Mouse (Mus musculus): ENCODE data around the gene Fgfr2. TPM values are rescaled to one million over a fixed set of nuclear protein-coding genes. Genes with fewer than 3 reads are reported as not detected.

Fgfr2 gene
- polyA plus RNA-seq, 1 experiment from 2014 or later = 39.4 TPM

DNA sequence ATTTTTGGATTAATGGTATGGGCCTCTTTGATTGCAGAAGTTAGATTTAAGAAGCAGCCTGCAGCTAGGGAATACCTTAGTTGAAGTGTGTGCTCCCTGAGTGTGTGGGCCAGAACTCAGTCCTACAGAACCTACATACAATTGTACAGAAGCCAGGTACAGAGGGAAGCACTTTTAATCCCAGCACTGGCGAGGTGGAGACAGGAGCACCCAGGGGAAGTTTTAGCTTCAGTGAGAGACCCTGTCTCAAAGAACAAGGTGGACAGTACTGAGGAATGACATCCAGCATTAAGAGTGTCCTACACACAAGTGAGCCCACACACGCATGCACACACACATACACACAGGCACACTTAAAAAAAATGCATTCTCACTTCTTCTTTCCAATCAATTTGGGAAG is 2545.1 kb downstream of the Fgfr2 start:
- H3K4me3 ChIP-seq (replicated peaks) = no peak overlapping the region
- no peak overlapping the region for H3K27ac ChIP-seq
- no peaks in the 10 kb centered on the region for H3K9me3 ChIP-seq
- no peak overlapping the region for H3K4me2 ChIP-seq (replicated peaks)
- no peaks in the 10 kb centered on the region; the same call in 1 of the 2 replicates for H3K27me3 ChIP-seq
- peaks cover 6% of the 10 kb centered on the region for H3K4me1 ChIP-seq (replicated peaks)
- H3K36me3 ChIP-seq = no peaks in the 10 kb centered on the region
- H3K9ac ChIP-seq (replicated peaks) = no peak overlapping the region
- 92% methylated on average over 2 of the region's 2 CpGs for WGBS
- ATAC-seq = no peak

DNA sequence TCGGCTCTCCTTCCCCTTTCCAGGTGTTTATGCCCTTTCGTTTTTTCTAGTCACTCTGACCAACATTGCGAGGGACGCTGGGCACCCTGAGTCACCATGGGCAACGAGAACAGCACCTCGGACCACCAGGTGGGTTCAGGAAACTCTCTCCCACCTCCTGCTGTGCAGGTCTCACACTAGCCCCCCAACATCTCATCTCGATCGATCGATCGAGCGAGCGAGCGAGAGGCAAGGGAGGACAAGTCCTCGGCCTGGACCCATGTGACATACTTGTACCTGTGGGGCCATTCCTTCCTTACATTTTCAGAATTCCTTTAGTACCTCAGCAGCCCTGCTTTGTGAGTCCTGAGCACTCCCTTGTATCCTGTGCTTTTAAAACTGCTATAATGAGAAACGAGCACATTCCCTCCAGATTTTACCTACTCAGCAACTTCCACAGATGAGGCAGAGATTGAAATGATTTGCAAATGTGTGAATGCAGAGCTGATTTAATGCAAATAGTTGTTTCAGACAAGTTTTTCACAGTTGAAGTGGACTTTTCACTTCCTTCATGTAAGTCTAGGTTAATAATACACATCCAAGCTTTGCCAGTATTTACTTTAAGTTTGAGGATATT is 2545.7 kb downstream of the Fgfr2 start, which contains the start of gene Tacc2:
Gene Tacc2 (plus strand): TSS at position 51 of the 616 bp plus-strand sequence.
- Histone ChIP-seq H3K36me3 (no peaks in the 10 kb centered on the region), H3K27me3 (no peaks in the 10 kb centered on the region; the same call in 1 of the 2 replicates), H3K27ac (no peak within 1 kb of the TSS), H3K9ac (replicated peaks) (no peak within 1 kb of the TSS), H3K4me3 (replicated peaks) (no peak within 1 kb of the TSS), H3K4me2 (replicated peaks) (no peak within 1 kb of the TSS), H3K9me3 (no peaks in the 10 kb centered on the region), H3K4me1 (replicated peaks) (peaks cover 6% of the 10 kb centered on the region)
- ATAC-seq = no peak
- WGBS = 56% methylated on average over 15 of the region's 15 CpGs

DNA sequence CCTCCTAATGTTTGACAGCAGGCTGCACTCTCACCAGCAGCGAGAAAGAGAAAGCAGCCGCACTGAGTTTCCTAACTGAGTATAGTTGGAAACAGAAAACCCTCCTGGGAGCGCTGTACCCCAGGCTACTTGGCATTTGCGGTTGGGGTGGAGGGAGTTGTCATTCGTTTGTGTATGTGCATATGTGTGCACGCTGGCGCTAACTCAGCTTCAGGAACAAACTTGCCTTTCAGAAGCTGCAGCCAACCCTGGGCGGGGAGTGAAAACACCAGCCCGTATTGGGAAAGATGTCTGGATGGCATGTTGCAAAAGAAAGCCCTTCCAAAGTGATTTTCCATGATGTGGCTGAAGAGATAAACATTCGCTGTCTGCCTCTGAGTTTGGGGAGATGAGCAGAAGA is 2546.2 kb downstream of the Fgfr2 start:
- no peaks in the 10 kb centered on the region for H3K9me3 ChIP-seq
- ATAC-seq = no peak
- peaks cover 6% of the 10 kb centered on the region for H3K4me1 ChIP-seq (replicated peaks)
- no peaks in the 10 kb centered on the region; the same call in 1 of the 2 replicates for H3K27me3 ChIP-seq
- H3K4me3 ChIP-seq (replicated peaks) = no peak overlapping the region
- no peak overlapping the region for H3K4me2 ChIP-seq (replicated peaks)
- no peak overlapping the region for H3K27ac ChIP-seq
- no peaks in the 10 kb centered on the region for H3K36me3 ChIP-seq
- no peak overlapping the region for H3K9ac ChIP-seq (replicated peaks)
- WGBS = 51% methylated on average over 10 of the region's 10 CpGs

DNA sequence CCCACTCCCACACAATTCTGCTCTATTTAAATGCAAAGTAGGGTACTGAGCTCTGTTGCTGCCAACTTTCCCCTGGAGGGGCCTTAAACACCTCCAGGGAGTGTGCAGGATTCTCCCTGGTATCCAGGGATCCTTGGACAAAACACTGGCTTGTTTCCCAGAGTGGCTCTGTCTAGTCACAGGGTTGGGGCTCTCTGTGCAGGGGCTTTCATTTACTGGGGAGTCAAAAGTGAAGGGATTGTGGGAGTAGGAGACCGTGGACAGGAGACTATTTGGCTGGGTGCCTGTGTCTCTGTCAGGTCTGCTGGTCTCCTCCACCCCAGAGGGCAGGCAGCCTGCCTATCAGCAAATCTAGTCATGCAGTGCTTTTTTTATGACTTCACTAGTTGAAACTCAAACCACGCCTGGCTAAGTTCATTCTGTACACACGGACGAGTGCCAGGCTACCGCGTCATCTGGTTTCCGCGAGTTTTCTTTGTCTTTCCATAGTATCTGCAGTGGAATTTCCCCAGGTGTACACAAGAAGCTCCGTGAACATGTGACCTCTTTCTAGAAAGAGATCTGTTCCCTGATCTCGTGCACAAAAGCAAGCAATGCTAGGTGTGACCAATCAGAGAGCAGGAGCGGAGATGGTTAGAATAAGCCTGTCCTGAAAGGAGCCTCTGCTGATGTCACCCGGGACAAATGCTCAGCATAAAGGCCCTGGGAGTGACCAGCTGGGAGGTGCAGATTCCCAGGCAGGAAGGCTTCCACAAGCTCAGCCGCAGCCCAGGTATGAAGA is 2548.7 kb downstream of the Fgfr2 start:
- Histone ChIP-seq H3K4me2 (replicated peaks) (no peak overlapping the region), H3K9me3 (no peaks in the 10 kb centered on the region), H3K27me3 (no peaks in the 10 kb centered on the region; the same call in 1 of the 2 replicates), H3K36me3 (no peaks in the 10 kb centered on the region), H3K4me1 (replicated peaks) (peaks cover 6% of the 10 kb centered on the region), H3K9ac (replicated peaks) (no peak overlapping the region), H3K27ac (0 out of 2 replicates have a peak overlapping the region, but pooled peaks have one; percentile 30), H3K4me3 (replicated peaks) (no peak overlapping the region)
- 54% methylated on average over 13 of the region's 13 CpGs for WGBS
- ATAC-seq = peak; percentile 79

DNA sequence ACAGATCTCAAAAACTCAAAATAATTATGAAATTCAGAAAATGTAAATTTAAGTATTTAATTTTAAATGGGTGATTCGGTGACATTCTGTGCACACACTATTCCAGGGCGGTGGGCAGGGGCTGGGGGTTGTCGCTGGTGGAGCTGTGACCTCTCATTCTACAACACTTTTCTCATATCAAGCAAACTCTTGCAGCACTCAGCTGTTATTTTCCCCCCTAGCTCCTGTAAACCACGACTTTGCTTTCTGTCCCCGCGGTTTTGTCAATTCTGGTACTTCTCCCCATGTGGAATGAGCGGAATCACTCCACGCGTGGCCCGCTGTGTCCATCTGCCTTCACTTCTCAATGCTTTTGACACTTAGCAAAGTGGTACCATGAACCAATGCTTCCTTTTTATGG is 2549.4 kb downstream of the Fgfr2 start:
- H3K4me2 ChIP-seq (replicated peaks) = no peak overlapping the region
- no peak overlapping the region for H3K27ac ChIP-seq
- H3K4me1 ChIP-seq (replicated peaks) = peaks cover 6% of the 10 kb centered on the region
- 94% methylated on average over 10 of the region's 10 CpGs for WGBS
- no peaks in the 10 kb centered on the region; the same call in 1 of the 2 replicates for H3K27me3 ChIP-seq
- no peaks in the 10 kb centered on the region for H3K9me3 ChIP-seq
- ATAC-seq = no peak
- no peak overlapping the region for H3K9ac ChIP-seq (replicated peaks)
- no peaks in the 10 kb centered on the region for H3K36me3 ChIP-seq
- H3K4me3 ChIP-seq (replicated peaks) = no peak overlapping the region

DNA sequence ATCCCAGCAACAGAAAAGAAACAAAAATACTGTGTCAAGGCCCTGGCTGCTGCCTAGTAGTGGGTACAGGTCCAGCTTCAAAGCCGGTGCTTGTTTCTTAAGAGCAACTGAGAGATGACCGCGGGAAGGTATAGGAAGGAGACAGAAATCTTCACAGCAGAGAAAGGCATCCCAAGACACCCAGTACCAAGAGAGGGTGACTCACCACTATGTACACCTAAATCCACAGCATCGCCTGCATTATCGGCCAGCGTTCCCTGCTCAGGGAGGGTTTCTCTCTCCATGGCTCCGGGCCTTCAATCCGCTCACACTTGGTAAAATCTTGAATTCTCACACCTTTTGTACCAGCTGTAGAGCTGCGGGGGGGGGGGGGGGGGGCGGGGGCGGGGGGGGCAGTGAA is 2550.3 kb downstream of the Fgfr2 start, which contains the start of gene Nsmce4a:
Gene Nsmce4a (minus strand): TSS at position 298 of the 400 bp plus-strand sequence.
- no peaks in the 10 kb centered on the region for H3K36me3 ChIP-seq
- H3K9ac ChIP-seq (replicated peaks) = no peak within 1 kb of the TSS
- ATAC-seq = no peak
- no peaks in the 10 kb centered on the region for H3K9me3 ChIP-seq
- H3K4me1 ChIP-seq (replicated peaks) = peaks cover 6% of the 10 kb centered on the region
- H3K4me3 ChIP-seq (replicated peaks) = no peak within 1 kb of the TSS
- 81% methylated on average over 10 of the region's 11 CpGs for WGBS
- no peaks in the 10 kb centered on the region; the same call in 1 of the 2 replicates for H3K27me3 ChIP-seq
- H3K4me2 ChIP-seq (replicated peaks) = no peak within 1 kb of the TSS
- no peak within 1 kb of the TSS for H3K27ac ChIP-seq

DNA sequence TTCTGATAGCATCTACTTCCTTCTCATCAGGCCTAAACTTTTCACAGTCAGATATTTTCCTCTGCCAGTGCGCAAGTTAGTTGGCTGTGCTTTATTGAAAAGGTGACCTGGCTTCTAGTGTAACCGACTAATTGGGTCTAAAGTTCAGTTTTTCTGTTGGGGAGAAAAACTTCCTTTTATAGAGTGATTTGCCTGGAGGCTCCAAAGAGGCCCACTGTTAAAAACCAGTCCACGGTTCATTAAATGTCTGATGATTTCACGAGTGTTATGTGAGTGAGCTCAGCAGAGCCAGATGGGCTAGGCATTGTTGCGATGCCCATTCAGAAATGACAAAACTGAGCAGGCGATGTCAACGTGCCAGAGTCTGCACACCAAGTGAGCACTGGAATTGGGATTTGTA is 2552.7 kb downstream of the Fgfr2 start:
- Histone ChIP-seq H3K36me3 (no peaks in the 10 kb centered on the region), H3K27me3 (no peaks in the 10 kb centered on the region), H3K4me3 (replicated peaks) (no peak overlapping the region), H3K4me1 (replicated peaks) (peaks cover 6% of the 10 kb centered on the region), H3K27ac (no peak overlapping the region), H3K4me2 (replicated peaks) (no peak overlapping the region), H3K9me3 (no peaks in the 10 kb centered on the region), H3K9ac (replicated peaks) (no peak overlapping the region)
- WGBS = 50% methylated on average over 7 of the region's 7 CpGs
- no peak for ATAC-seq

DNA sequence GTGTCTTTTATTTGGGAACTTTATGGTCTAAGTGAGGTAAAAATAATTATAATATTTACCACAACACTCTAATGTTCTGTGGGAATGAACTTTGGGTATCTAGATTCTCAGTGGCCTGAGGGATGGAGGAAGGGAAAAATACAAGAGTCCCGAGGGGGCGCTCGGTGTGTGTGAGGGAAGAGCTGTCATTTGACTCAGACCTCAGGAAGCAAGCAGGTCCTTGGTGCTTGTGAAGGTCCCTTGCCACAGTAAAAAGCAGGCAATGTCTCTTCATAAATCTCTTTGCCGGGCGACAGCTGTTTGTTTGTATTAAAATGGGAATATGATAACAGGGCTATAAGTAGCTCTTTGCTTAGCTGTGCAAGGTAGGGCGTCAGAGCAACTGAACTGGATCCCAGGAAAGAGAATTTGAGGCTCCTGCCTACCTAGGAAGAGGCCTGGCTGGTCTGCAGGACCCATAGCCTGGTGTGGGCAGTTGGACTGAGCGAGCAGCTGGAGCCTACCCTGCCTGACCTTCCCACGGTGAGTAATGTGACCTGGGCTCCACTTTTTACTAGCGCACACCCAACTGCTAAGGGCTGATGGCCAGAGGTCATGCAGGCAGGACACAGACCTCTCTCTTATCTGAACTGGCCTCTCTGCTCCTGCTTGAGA is 2554.2 kb downstream of the Fgfr2 start:
- Histone ChIP-seq H3K27ac (no peak overlapping the region), H3K9ac (replicated peaks) (no peak overlapping the region), H3K9me3 (no peaks in the 10 kb centered on the region), H3K36me3 (no peaks in the 10 kb centered on the region), H3K4me3 (replicated peaks) (no peak overlapping the region), H3K27me3 (no peaks in the 10 kb centered on the region), H3K4me1 (replicated peaks) (no peaks in the 10 kb centered on the region), H3K4me2 (replicated peaks) (no peak overlapping the region)
- 85% methylated on average over 9 of the region's 9 CpGs for WGBS
- no peak for ATAC-seq

DNA sequence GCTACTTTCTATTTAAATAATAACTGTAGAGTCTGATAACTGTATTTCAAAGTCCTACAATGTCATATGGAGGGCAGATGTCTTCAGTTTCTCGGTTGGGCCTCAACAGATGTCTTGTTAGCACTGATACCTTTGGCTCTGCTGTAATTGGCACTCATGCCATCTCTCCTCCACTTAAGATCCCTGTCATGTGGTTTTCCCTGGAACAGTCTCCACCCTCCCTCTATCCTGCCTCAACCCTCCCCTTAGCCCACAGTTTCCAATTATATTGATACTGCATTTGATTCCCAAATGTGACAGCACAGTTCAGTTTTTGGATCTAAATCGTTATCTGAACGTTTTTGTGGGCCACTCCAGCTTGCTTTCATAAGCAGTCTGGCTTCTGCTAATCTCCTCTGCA is 2558.6 kb downstream of the Fgfr2 start:
- no peak overlapping the region for H3K9ac ChIP-seq (replicated peaks)
- H3K4me2 ChIP-seq (replicated peaks) = no peak overlapping the region
- WGBS = 75% methylated on average over 3 of the region's 3 CpGs
- H3K4me1 ChIP-seq (replicated peaks) = no peaks in the 10 kb centered on the region
- no peaks in the 10 kb centered on the region for H3K27me3 ChIP-seq
- no peak overlapping the region for H3K4me3 ChIP-seq (replicated peaks)
- ATAC-seq = no peak
- H3K27ac ChIP-seq = no peak overlapping the region
- H3K9me3 ChIP-seq = no peaks in the 10 kb centered on the region
- H3K36me3 ChIP-seq = no peaks in the 10 kb centered on the region

DNA sequence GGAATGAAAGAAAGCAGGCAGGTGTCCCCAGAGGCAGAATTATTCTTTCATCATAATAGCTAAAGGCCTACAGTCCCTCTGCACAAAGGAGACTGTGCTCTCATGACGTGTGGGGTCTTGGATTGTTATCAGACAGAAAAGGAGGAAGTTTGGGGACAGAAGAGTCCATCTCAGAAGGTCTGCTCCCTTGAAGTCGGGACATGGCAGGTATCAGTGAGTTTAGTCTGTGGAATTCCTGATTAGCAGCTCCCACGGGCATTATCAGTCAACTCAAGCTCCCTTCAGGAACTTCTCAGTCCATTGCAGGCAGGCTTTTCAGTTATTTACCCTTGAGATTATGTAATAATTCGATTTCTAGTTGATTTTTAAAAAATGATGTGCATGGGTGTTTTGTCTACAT is 2559.3 kb downstream of the Fgfr2 start:
- H3K9ac ChIP-seq (replicated peaks) = no peak overlapping the region
- no peaks in the 10 kb centered on the region for H3K27me3 ChIP-seq
- H3K4me2 ChIP-seq (replicated peaks) = no peak overlapping the region
- no peak for ATAC-seq
- no peak overlapping the region for H3K4me3 ChIP-seq (replicated peaks)
- H3K4me1 ChIP-seq (replicated peaks) = no peaks in the 10 kb centered on the region
- no peak overlapping the region for H3K27ac ChIP-seq
- 68% methylated on average over 4 of the region's 4 CpGs for WGBS
- H3K36me3 ChIP-seq = no peaks in the 10 kb centered on the region
- no peaks in the 10 kb centered on the region for H3K9me3 ChIP-seq

DNA sequence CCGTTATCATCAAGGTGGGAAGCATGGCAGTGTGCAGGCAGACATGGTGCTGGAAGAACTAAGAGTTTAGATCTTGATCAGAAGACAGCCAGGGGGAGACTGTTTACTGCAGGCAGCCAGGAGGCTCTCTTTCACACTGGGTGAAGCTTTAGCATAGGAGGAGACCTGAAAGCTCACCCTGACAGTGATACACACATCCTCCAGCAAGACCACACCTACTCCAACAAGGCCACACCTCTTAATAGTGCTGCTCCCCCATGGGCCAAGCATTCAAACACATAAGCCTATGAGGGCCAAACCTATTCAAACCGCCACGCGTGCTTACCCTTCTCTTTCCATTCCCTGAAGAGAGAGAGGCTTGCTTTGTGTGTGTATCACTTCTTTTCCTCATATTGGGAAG is 2559.9 kb downstream of the Fgfr2 start:
- no peak overlapping the region for H3K27ac ChIP-seq
- no peaks in the 10 kb centered on the region for H3K4me1 ChIP-seq (replicated peaks)
- WGBS = 89% methylated on average over 4 of the region's 4 CpGs
- H3K9ac ChIP-seq (replicated peaks) = no peak overlapping the region
- no peak overlapping the region for H3K4me2 ChIP-seq (replicated peaks)
- no peaks in the 10 kb centered on the region for H3K36me3 ChIP-seq
- H3K9me3 ChIP-seq = no peaks in the 10 kb centered on the region
- no peak for ATAC-seq
- H3K4me3 ChIP-seq (replicated peaks) = no peak overlapping the region
- H3K27me3 ChIP-seq = no peaks in the 10 kb centered on the region

DNA sequence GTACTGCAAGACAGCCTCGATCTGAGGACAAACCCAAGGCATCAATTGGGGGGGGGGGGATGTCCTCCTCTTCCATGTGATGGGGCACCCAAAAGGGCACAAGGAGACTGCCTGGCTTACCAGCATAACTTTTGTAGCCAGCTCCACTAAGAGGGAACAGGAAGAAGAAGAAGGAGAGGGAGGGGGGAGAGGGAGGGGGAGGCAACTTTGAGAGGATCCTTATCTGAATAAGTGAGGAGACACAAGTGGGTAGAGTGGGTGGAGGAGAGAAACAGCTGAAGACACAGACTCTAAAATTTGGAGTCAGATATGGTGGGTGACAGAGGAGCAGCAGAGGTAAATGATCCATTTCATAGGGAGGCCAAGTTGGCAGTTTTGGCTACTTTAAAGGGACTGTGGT is 2562.2 kb downstream of the Fgfr2 start:
- Histone ChIP-seq H3K4me1 (replicated peaks) (no peaks in the 10 kb centered on the region), H3K27me3 (no peaks in the 10 kb centered on the region), H3K4me2 (replicated peaks) (no peak overlapping the region), H3K9ac (replicated peaks) (no peak overlapping the region), H3K36me3 (no peaks in the 10 kb centered on the region), H3K9me3 (no peaks in the 10 kb centered on the region), H3K27ac (no peak overlapping the region), H3K4me3 (replicated peaks) (no peak overlapping the region)
- ATAC-seq = no peak
- 70% methylated on average over 1 of the region's 1 CpGs for WGBS

All from midbrain, embryonic 13.5 days (tissue).